Mouse (Mus musculus) forebrain, embryonic 16.5 days (tissue): ENCODE results near the gene Arhgef10l. TPM values are rescaled to one million over a fixed set of nuclear protein-coding genes. Genes with fewer than 3 reads are reported as not detected.

ENCODE experiments used
- ATAC-seq: fragments of 200-750 bp; cut with Nextera tagmentation; 2 replicates; pipeline ENCODE4 v1.8.0; 2017; ENCODE audit warnings: mild to moderate bottlenecking, moderate library complexity
- H3K27ac ChIP-seq: fragments of 300-500 bp; sonication (generic); 2 replicates; pipeline ENCODE4 v1.5.1; 2014; ENCODE audit warnings: low read length, control low read depth
- H3K27me3 ChIP-seq: fragments of 300-500 bp; sonication (generic); replicated peaks from 2 replicates; pipeline ENCODE4 v1.6.1; 2014; ENCODE audit warnings: low read length; ENCODE audit not compliant: control insufficient read depth, insufficient read depth
- H3K36me3 ChIP-seq: fragments of 300-500 bp; sonication (generic); 2 replicates; pipeline ENCODE4 v1.6.1; 2014; ENCODE audit not compliant: control insufficient read depth, insufficient read depth
- H3K4me1 ChIP-seq: fragments of 300-500 bp; sonication (generic); replicated peaks from 2 replicates; pipeline ENCODE4 v1.6.1; 2014; ENCODE audit warnings: low read length; ENCODE audit not compliant: control insufficient read depth, insufficient read depth
- H3K4me2 ChIP-seq: fragments of 300-500 bp; sonication (generic); 2 replicates; pipeline ENCODE4 v1.6.1; 2014; ENCODE audit warnings: mild to moderate bottlenecking, low read length, control low read depth
- H3K4me3 ChIP-seq: fragments of 300-500 bp; sonication (generic); replicated peaks from 2 replicates; pipeline ENCODE4 v1.5.1; 2014; ENCODE audit warnings: mild to moderate bottlenecking, low read length, control low read depth
- H3K9ac ChIP-seq: fragments of 300-500 bp; sonication (generic); replicated peaks from 2 replicates; pipeline ENCODE4 v1.6.1; 2014; ENCODE audit warnings: low read depth, low read length, control low read depth
- H3K9me3 ChIP-seq: fragments of 300-500 bp; sonication (generic); 2 replicates; pipeline ENCODE4 v1.6.1; 2016; ENCODE audit warnings: low read length; ENCODE audit not compliant: control insufficient read depth
- WGBS: fragments of 180-500 bp; shearing (Covaris S2); extraction: QIAGEN DNeasy Blood & Tissue Kit; methylation state at CpG from one replicate; pipeline ENCODE4 v1.1.7; 2014; 5-methylcytosine and 5-hydroxymethylcytosine counted together
- polyA plus RNA-seq: library from polyadenylated mRNA; unstranded; fragments of >200 nt; fragmentation: Nextera tagmentation; extraction: Ambion mirVana; gene quantifications from 2 replicates; pipeline ENCODE4 v1.2.1, GENCODE M21; 2015

Gene Arhgef10l
- polyA plus RNA-seq, 1 experiment from 2014 or later = 23.0 TPM

DNA sequence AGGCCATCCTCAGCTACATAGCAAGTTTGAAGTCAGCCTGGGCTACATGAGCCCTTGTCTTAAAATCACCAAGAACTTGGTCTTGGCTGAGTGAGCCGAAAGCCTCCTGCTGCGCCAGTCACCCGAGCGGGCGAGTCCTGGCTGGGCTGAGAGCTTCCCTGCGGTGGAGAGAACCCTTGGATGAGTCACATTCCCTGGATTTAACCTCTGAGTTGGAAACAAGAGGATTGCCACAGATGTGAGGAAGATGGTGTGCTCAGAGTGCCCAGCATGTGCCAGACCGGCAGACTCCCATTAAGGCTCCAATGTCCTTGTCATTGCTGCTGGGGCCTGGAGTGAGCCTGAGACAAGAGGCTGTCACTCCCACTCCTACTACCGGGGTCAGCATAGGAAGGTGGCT lies 2.0 kb upstream of the Arhgef10l start:
- Histone ChIP-seq H3K27me3 (no peaks in the 10 kb centered on the region), H3K36me3 (no peaks in the 10 kb centered on the region), H3K9ac (no peak overlapping the region), H3K27ac (no peak overlapping the region), H3K9me3 (no peaks in the 10 kb centered on the region), H3K4me2 (no peak overlapping the region), H3K4me1 (no peaks in the 10 kb centered on the region; the same call in 1 of the 2 replicates), H3K4me3 (no peak overlapping the region)
- WGBS = 91% methylated on average over 8 of the region's 8 CpGs
- no peak for ATAC-seq

DNA sequence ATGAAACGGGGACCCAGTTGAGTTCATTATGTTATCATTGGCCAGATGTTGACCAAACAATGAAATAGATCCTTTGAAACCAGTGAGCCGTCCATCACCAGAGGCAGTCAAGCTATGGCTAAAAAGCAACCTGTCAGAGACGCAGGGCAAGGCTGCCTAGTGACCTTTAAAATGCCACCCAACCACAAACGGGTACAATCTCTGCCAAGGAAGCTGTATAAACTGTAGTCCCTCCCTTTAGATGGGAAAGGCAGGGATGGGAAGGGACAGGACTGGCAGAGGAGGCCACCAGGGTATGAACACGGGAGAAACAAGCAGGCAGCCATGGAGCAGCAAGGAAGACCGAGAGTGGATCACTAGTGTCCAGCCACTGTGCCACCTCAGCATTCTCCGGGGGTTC lies 759 bp downstream of the Arhgef10l start:
- Histone ChIP-seq H3K4me2 (no peak overlapping the region), H3K9me3 (no peaks in the 10 kb centered on the region), H3K27ac (no peak overlapping the region), H3K4me3 (no peak overlapping the region), H3K4me1 (no peaks in the 10 kb centered on the region; the same call in 1 of the 2 replicates), H3K27me3 (no peaks in the 10 kb centered on the region), H3K36me3 (no peaks in the 10 kb centered on the region), H3K9ac (no peak overlapping the region)
- WGBS = 64% methylated on average over 7 of the region's 7 CpGs
- no peak for ATAC-seq

DNA sequence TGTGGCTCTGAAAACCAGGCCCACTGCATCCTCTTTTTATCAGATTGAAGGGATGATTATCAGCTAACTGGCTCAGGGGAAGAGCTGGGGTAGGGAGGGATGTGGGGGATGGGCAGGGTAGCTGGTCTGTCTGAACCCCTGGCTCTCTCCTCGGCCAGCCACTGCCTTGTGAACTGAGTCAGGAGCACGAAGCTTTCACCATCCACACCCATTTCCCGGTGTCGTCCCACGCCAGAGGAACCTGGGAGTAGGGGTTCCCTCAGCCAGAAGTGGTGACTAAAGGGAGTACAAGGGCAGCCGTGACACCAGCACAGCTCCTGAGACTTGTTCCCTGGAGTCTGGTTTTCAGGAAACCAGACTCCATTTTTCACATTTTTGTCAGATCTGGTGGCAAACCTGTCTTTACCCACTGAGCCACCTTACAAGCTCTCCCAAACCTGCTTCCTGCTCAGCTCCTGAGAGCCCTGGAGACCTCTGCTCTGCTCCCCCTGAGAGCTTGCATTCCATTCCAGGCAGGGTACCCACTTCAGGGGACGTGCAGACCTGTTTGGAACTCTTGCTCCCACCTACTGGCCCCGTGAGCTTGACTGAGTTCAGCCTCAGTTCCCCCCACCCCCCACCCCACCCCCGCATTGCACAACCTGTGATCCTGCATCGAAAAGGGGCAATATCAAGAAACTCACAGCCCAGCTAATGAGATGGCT lies 2.8 kb downstream of the Arhgef10l start:
- H3K27me3 ChIP-seq = no peaks in the 10 kb centered on the region
- no peak overlapping the region for H3K4me3 ChIP-seq
- ATAC-seq = no peak
- no peaks in the 10 kb centered on the region for H3K36me3 ChIP-seq
- no peak overlapping the region for H3K9ac ChIP-seq
- H3K27ac ChIP-seq = no peak overlapping the region
- H3K4me2 ChIP-seq = no peak overlapping the region
- H3K9me3 ChIP-seq = no peaks in the 10 kb centered on the region
- WGBS = 45% methylated on average over 10 of the region's 10 CpGs
- peaks cover 7% of the 10 kb centered on the region for H3K4me1 ChIP-seq

DNA sequence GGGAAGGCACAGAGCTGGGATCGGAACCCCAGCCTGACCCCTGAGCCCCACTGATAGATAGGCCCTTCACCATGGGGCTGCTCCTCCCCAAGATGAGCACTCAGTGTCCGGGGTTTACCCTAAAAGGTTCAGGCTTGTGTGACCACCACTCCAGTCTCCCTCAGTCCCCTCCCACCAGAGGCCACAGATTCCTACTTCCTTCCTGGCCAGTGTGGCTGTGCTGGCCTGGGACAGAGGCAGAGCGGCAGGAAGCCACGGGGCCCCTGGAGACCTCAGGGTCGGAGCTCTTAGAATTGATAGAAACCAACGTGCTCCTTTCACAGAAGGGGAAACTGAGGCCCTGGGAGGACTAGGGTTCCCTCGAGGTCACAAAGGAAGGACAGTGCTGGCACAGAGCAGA lies 3.4 kb downstream of the Arhgef10l start:
- peaks cover 12% of the 10 kb centered on the region for H3K4me1 ChIP-seq
- WGBS = 52% methylated on average over 7 of the region's 7 CpGs
- H3K4me2 ChIP-seq = no peak overlapping the region
- no peak for ATAC-seq
- no peaks in the 10 kb centered on the region for H3K9me3 ChIP-seq
- no peak overlapping the region for H3K9ac ChIP-seq
- no peak overlapping the region for H3K4me3 ChIP-seq
- H3K27me3 ChIP-seq = no peaks in the 10 kb centered on the region
- H3K36me3 ChIP-seq = no peaks in the 10 kb centered on the region
- no peak overlapping the region for H3K27ac ChIP-seq

DNA sequence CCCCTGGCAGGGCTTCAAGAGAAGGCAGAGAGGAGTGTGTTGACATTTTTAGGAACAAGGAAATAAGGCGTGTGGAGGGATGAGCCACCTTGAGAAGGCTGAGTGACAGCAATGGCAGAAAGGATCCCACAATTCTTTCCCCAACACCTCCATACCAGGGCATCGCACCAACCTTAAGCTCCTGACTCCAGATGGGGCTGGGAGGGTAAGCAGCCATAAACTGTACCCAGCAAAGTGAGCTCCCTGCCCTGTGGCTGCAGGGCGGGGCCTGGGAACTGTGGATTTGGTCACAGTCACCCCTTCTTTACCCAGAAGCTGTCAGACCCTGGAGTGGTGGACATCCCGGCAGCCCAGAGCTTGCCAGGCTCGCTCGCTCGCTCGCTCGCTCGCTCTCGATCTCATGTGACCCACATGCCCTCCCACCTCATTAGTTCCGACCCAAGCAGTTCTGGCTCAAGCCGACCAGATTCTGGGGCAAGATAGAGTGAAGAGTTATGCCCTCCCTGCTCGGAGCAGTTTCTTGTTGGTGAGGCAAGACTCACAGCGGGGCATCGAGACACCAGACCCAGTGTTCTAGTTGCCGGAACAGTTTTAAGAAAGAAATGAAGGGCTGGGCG lies 4.3 kb downstream of the Arhgef10l start:
- ATAC-seq = no peak
- no peak overlapping the region for H3K27ac ChIP-seq
- H3K4me3 ChIP-seq = no peak overlapping the region
- H3K4me2 ChIP-seq = no peak overlapping the region
- no peak overlapping the region for H3K9ac ChIP-seq
- H3K27me3 ChIP-seq = no peaks in the 10 kb centered on the region
- no peaks in the 10 kb centered on the region for H3K9me3 ChIP-seq
- H3K4me1 ChIP-seq = peaks cover 16% of the 10 kb centered on the region
- 78% methylated on average over 18 of the region's 18 CpGs for WGBS
- no peaks in the 10 kb centered on the region for H3K36me3 ChIP-seq

DNA sequence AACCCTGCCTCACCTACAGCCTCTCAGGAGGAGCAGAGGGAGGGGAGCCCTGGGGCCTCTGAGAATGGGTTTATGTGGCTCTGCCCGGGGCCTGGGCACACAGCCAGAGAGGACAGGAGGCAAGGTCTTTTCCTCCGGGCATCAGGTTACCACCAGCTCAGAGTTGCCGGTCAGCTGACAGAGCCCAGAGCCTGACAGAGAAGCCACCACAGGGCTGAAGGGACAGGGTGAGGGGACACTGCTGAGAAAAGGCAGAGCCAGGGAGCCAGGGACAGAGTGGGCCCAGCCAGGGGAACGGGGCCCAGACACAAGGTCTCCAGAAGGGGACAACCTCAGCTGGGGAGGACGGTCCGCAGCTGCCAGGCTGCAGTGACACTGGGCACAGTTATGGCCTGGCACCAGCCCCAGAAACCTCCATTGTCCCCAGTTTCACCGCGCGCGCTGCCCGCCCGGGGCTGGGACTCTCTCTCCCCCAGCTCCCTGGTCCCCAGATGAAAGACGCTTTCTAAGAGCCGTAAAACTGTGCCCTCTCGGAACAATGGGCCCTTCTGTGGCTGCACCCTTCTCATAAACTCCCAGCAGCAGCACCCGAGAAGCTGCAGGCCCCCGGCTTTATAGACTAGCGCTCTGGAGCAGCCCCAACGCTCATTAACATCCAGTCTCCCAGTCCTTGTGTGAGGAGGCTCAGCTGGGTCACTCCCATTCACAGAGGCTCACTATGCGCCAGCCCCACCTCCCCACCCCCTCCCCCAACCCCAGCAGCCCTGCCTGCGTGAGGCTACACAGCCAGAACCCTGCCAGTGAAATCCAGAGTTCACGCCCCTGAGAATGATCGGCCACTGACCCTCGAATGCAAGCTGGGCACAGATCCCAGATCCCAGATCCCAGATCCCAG lies 7.9 kb downstream of the Arhgef10l start:
- WGBS = 1% methylated on average over 24 of the region's 24 CpGs
- Histone ChIP-seq H3K9me3 (no peaks in the 10 kb centered on the region), H3K4me1 (peaks cover 16% of the 10 kb centered on the region), H3K9ac (peak overlapping the region; percentile 36), H3K4me3 (no peak overlapping the region), H3K36me3 (no peaks in the 10 kb centered on the region), H3K27ac (peak overlapping the region; percentile 87), H3K4me2 (peak overlapping the region; percentile 10; the same call in 1 of the 2 replicates), H3K27me3 (no peaks in the 10 kb centered on the region)
- peak; percentile 93 for ATAC-seq

DNA sequence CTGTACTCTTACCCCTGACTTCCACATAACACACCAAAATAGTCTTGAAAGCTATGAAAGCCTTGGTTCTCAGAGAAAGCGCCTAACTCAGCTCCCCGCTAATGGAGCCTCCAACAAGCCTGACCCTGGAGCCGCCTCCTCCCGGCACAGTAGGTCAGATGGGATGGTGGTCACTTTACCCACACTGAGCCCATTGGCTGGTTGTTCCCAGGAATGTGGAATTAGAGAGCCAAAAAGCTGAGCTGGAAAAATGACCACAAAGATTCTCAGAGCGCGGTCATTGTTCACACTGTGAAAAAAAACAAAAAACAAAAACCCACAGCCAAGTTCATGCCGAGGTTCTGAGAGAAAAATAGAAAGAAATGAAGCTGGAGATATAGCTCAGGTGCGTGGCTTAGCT lies 9.3 kb downstream of the Arhgef10l start:
- no peak overlapping the region; the same call in 1 of the 2 replicates for H3K27ac ChIP-seq
- 60% methylated on average over 8 of the region's 8 CpGs for WGBS

DNA sequence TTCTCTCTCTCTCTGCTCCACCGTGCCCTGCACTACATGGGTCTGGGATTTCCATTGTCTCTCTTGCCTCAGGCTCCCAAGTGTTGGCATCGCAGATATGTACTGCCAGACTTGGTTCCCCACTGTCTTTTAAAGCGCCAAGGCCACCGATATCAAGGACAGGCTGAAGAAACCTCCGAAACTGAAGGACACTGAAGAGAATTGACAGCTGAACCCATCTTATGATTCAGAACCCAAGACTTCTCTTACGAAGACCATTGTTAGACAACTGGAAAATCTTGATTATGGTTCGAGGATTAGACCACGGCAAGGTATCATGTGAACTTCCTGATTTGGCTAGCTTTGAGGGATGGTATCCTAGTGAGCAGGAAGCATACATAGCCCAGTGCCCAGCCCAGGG lies 11.0 kb downstream of the Arhgef10l start:
- WGBS = 68% methylated on average over 8 of the region's 8 CpGs
- ATAC-seq = no peak
- H3K9ac ChIP-seq = no peak overlapping the region

More for the DNA sequence above, 9.3 kb downstream of the Arhgef10l start:
- no peak for ATAC-seq
- Histone ChIP-seq H3K9me3 (no peaks in the 10 kb centered on the region), H3K4me3 (no peak overlapping the region), H3K4me2 (no peak overlapping the region), H3K4me1 (peaks cover 16% of the 10 kb centered on the region), H3K27me3 (no peaks in the 10 kb centered on the region), H3K36me3 (no peaks in the 10 kb centered on the region), H3K9ac (no peak overlapping the region)

More for the DNA sequence above, 11.0 kb downstream of the Arhgef10l start:
- Histone ChIP-seq H3K9me3 (no peaks in the 10 kb centered on the region), H3K4me2 (no peak overlapping the region), H3K36me3 (no peaks in the 10 kb centered on the region), H3K27me3 (no peaks in the 10 kb centered on the region), H3K27ac (no peak overlapping the region), H3K4me3 (no peak overlapping the region), H3K4me1 (peaks cover 16% of the 10 kb centered on the region)
